ENCODE assay signal across 16 mouse cellular contexts in the genomic region with DNA sequence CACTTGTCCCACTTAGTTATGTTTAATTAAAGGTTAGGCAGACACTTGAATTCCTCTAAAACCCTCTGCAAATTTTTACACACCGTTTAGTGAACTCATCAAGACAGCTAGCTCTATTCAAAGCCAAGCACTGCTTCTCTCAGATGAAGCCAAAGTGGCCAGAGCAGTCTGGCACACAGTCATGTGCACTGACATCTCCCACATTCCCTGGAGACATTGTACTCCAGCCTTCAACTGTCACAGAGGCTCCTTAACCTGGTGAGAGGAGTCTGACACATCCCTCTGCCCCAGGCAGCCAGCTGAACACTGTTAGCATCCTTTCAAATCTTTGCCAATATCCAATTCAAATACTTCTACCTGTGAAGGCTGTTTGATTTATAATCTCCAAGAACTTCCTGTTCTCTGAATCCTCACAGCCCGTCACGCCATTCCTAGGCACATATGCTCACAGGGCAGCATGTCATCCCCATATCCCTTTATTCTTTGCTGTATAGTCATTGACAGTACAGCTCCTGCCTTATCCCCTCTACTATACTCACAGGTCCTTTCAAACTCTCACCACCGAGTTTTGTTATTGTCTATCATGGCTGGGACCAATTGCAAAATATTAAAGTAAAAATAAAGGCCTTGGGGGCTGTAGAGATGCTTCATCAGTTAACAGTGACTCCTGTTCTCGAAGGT.
DNase-seq lines count a peak whose midpoint lies in the region; ATAC-seq and TF ChIP-seq lines count a peak whose summit lies in the region.
"Had no signal": no experiment of that assay in that cellular context is flagged by ENCODE, and none has a peak within 500 bp of the region (broad histone marks: within the 10 kb centered on the region; RNA-seq: fewer than 3 reads in every experiment).

No protein-coding gene starts in this region.

- no peak for TF ChIP-seq CTCF in forebrain, postnatal 0 days (IDR thresholded peaks at IDR 0.05; ENCODE audit: low read depth)
- TF ChIP-seq CTCF in liver, postnatal 0 days (IDR thresholded peaks at IDR 0.05; ENCODE audit: low read depth): no peak

- H3K4me2 ChIP-seq in forebrain, embryonic 12.5 days: no peak overlapping the region
- H3K4me2 ChIP-seq in forebrain, postnatal 0 days (ENCODE audit: low read depth): no peak overlapping the region
- H3K4me2 ChIP-seq in neural tube, embryonic 13.5 days: no peak overlapping the region
- H3K4me2 ChIP-seq in neural tube, embryonic 15.5 days: no peak overlapping the region
- H3K4me2 ChIP-seq in hindbrain, embryonic 14.5 days (replicated peaks): no peak overlapping the region
- H3K4me2 ChIP-seq in liver, postnatal 0 days (ENCODE audit: low read depth, low read length): no peak overlapping the region
- H3K4me2 ChIP-seq: liver, embryonic 13.5 days had no signal

- H3K27ac ChIP-seq in forebrain, embryonic 12.5 days: 0 out of 2 replicates have a peak overlapping the region, but pooled peaks have one; percentile 8
- no peak overlapping the region for H3K27ac ChIP-seq in forebrain, postnatal 0 days (ENCODE audit: low read depth, low read length)
- H3K27ac ChIP-seq in neural tube, embryonic 13.5 days (replicated peaks): no peak overlapping the region
- no peak overlapping the region for H3K27ac ChIP-seq in neural tube, embryonic 15.5 days (replicated peaks)
- H3K27ac ChIP-seq in hindbrain, embryonic 14.5 days: 0 out of 2 replicates have a peak overlapping the region, but pooled peaks have one; percentile 20
- H3K27ac ChIP-seq in liver, postnatal 0 days (ENCODE audit: low read depth): no peak overlapping the region
- H3K27ac ChIP-seq: liver, embryonic 13.5 days had no signal

- ATAC-seq in forebrain, embryonic 12.5 days (ENCODE audit: low FRiP score): peak; percentile 50; the same call in 1 of the 2 replicates
- no peak for ATAC-seq in forebrain, postnatal 0 days
- ATAC-seq in neural tube, embryonic 13.5 days (ENCODE audit: low read depth): no peak
- no peak for ATAC-seq in neural tube, embryonic 15.5 days (ENCODE audit: low FRiP score)
- ATAC-seq in hindbrain, embryonic 14.5 days (ENCODE audit: low FRiP score): no peak
- no peak for ATAC-seq in liver, postnatal 0 days
- ATAC-seq: intestine, postnatal 0 days had no signal

- no peak for DNase-seq in forebrain, postnatal 0 days
- no peak for DNase-seq in hindbrain, embryonic 14.5 days (ENCODE audit: low spot score)
- DNase-seq in retina, postnatal 1 day: peak; percentile 62
- DNase-seq in kidney, postnatal 10 days: no peak
- no peak for DNase-seq in liver, postnatal 0 days
- DNase-seq: gastrocnemius, postnatal 14 days; heart, postnatal 36 days; kidney, postnatal 36 days; liver, embryonic 13.5 days; lung, postnatal 10 days; right cerebral cortex, postnatal 4 days; thymus, adult 18-20 months had no signal

- H3K4me1 ChIP-seq in forebrain, embryonic 12.5 days: peaks cover 44% of the 10 kb centered on the region
- no peaks in the 10 kb centered on the region for H3K4me1 ChIP-seq in forebrain, postnatal 0 days (ENCODE audit: insufficient read depth)
- peaks cover 26% of the 10 kb centered on the region for H3K4me1 ChIP-seq in neural tube, embryonic 13.5 days (replicated peaks)
- H3K4me1 ChIP-seq in neural tube, embryonic 15.5 days: peaks cover 18% of the 10 kb centered on the region
- peaks cover 19% of the 10 kb centered on the region for H3K4me1 ChIP-seq in hindbrain, embryonic 14.5 days (replicated peaks; ENCODE audit: control insufficient read depth, insufficient read depth, low read length)
- H3K4me1 ChIP-seq in liver, postnatal 0 days (ENCODE audit: insufficient read depth): no peaks in the 10 kb centered on the region
- H3K4me1 ChIP-seq: liver, embryonic 13.5 days had no signal

- H3K4me3 ChIP-seq in forebrain, embryonic 12.5 days (replicated peaks): no peak overlapping the region
- H3K4me3 ChIP-seq in forebrain, postnatal 0 days (ENCODE audit: low read depth, low read length): no peak overlapping the region
- no peak overlapping the region for H3K4me3 ChIP-seq in neural tube, embryonic 13.5 days
- H3K4me3 ChIP-seq in neural tube, embryonic 15.5 days (replicated peaks): no peak overlapping the region
- H3K4me3 ChIP-seq in hindbrain, embryonic 14.5 days (replicated peaks; ENCODE audit: low read length): no peak overlapping the region
- H3K4me3 ChIP-seq in liver, postnatal 0 days (ENCODE audit: low read depth, low read length): no peak overlapping the region
- H3K4me3 ChIP-seq: liver, embryonic 13.5 days had no signal

- no peaks in the 10 kb centered on the region for H3K9me3 ChIP-seq in forebrain, embryonic 12.5 days
- no peaks in the 10 kb centered on the region for H3K9me3 ChIP-seq in forebrain, postnatal 0 days (ENCODE audit: low read length)
- H3K9me3 ChIP-seq in neural tube, embryonic 13.5 days: no peaks in the 10 kb centered on the region
- no peaks in the 10 kb centered on the region for H3K9me3 ChIP-seq in neural tube, embryonic 15.5 days (replicated peaks)
- H3K9me3 ChIP-seq in hindbrain, embryonic 14.5 days (ENCODE audit: control insufficient read depth, low read length): no peaks in the 10 kb centered on the region
- no peaks in the 10 kb centered on the region for H3K9me3 ChIP-seq in liver, postnatal 0 days (ENCODE audit: low read length)
- H3K9me3 ChIP-seq: liver, embryonic 13.5 days had no signal

- 0 out of 2 replicates have a peak, but pooled peaks cover 6% of the 10 kb centered on the region for H3K27me3 ChIP-seq in forebrain, embryonic 12.5 days
- H3K27me3 ChIP-seq in forebrain, postnatal 0 days (ENCODE audit: insufficient read depth, low read length): no peaks in the 10 kb centered on the region
- no peaks in the 10 kb centered on the region for H3K27me3 ChIP-seq in neural tube, embryonic 13.5 days
- no peaks in the 10 kb centered on the region for H3K27me3 ChIP-seq in neural tube, embryonic 15.5 days (replicated peaks)
- H3K27me3 ChIP-seq in hindbrain, embryonic 14.5 days (ENCODE audit: control insufficient read depth, insufficient read depth, low read length): no peaks in the 10 kb centered on the region
- no peaks in the 10 kb centered on the region for H3K27me3 ChIP-seq in liver, postnatal 0 days (ENCODE audit: insufficient read depth, low read length)
- H3K27me3 ChIP-seq: liver, embryonic 13.5 days had no signal

- WGBS in forebrain, embryonic 12.5 days: 59% methylated on average over 5 of the region's 5 CpGs
- 47% methylated on average over 5 of the region's 5 CpGs for WGBS in forebrain, postnatal 0 days
- WGBS in neural tube, embryonic 13.5 days: 69% methylated on average over 5 of the region's 5 CpGs
- WGBS in neural tube, embryonic 15.5 days: 63% methylated on average over 5 of the region's 5 CpGs
- WGBS in hindbrain, embryonic 14.5 days: 64% methylated on average over 5 of the region's 5 CpGs
- WGBS in liver, postnatal 0 days (ENCODE audit: insufficient replicate concordance): 65% methylated on average over 5 of the region's 5 CpGs

- no peak overlapping the region for H3K9ac ChIP-seq in forebrain, embryonic 12.5 days
- H3K9ac ChIP-seq in forebrain, postnatal 0 days: no peak overlapping the region
- 0 out of 2 replicates have a peak overlapping the region, but pooled peaks have one; percentile 8 for H3K9ac ChIP-seq in neural tube, embryonic 13.5 days
- no peak overlapping the region for H3K9ac ChIP-seq in neural tube, embryonic 15.5 days (replicated peaks)
- H3K9ac ChIP-seq in hindbrain, embryonic 14.5 days: no peak overlapping the region
- no peak overlapping the region for H3K9ac ChIP-seq in liver, postnatal 0 days (replicated peaks)
- H3K9ac ChIP-seq: liver, embryonic 13.5 days had no signal

- no peak for TF ChIP-seq EP300 in liver, postnatal 0 days (IDR thresholded peaks at IDR 0.05; ENCODE audit: low read depth)

- no peaks in the 10 kb centered on the region for H3K36me3 ChIP-seq in forebrain, embryonic 12.5 days (replicated peaks)
- H3K36me3 ChIP-seq in forebrain, postnatal 0 days (ENCODE audit: insufficient read depth): no peaks in the 10 kb centered on the region
- H3K36me3 ChIP-seq in neural tube, embryonic 13.5 days: no peaks in the 10 kb centered on the region
- no peaks in the 10 kb centered on the region for H3K36me3 ChIP-seq in neural tube, embryonic 15.5 days
- H3K36me3 ChIP-seq in hindbrain, embryonic 14.5 days (replicated peaks; ENCODE audit: control insufficient read depth, insufficient read depth): no peaks in the 10 kb centered on the region
- no peaks in the 10 kb centered on the region for H3K36me3 ChIP-seq in liver, postnatal 0 days (replicated peaks; ENCODE audit: insufficient read depth, low read length)
- H3K36me3 ChIP-seq: liver, embryonic 13.5 days had no signal

Comparison
In these comparisons a context has a peak if more than half of its experiments do, and no peak if none do; other contexts are left out.
1. H3K27ac ChIP-seq: peak in forebrain, embryonic 12.5 days (single experiment) and hindbrain, embryonic 14.5 days (single experiment); none in forebrain, postnatal 0 days (single experiment), neural tube, embryonic 13.5 days (single experiment), neural tube, embryonic 15.5 days (single experiment) and liver, postnatal 0 days (single experiment).